Mouse (Mus musculus) olfactory bulb, adult 2 months (tissue): ENCODE measurements around the gene Thap11.

Source experiments
- CTCF ChIP-seq: fragments of 200-500 bp; IDR thresholded peaks from 2 replicates; pipeline ENCODE4 v1.5.1; 2012; ENCODE audit warnings: low read depth, mild to moderate bottlenecking, low read length, moderate library complexity; ENCODE audit not compliant: insufficient read depth
- POLR2A ChIP-seq: fragments of 200-500 bp; IDR thresholded peaks from 2 replicates; pipeline ENCODE4 v1.6.1; 2012; ENCODE audit warnings: mild to moderate bottlenecking, low read depth, low read length, moderate library complexity; ENCODE audit not compliant: insufficient read depth

- no peak for TF ChIP-seq CTCF
- no peak for TF ChIP-seq POLR2A
These were observed 44.6 kb upstream of the Thap11 start for GRCm38 (mm10) chr8:105810245-105810786.
